Mouse (Mus musculus): Measurements from ENCODE around the gene P2rx5. TPM values are rescaled to one million over a fixed set of nuclear protein-coding genes. Genes with fewer than 3 reads are reported as not detected.

P2rx5 gene
- 0.42 and 0.55 TPM in 2 replicates for polyA plus RNA-seq (2011; ENCODE audit: insufficient read depth, insufficient read length, low read depth, missing spikeins)

DNA sequence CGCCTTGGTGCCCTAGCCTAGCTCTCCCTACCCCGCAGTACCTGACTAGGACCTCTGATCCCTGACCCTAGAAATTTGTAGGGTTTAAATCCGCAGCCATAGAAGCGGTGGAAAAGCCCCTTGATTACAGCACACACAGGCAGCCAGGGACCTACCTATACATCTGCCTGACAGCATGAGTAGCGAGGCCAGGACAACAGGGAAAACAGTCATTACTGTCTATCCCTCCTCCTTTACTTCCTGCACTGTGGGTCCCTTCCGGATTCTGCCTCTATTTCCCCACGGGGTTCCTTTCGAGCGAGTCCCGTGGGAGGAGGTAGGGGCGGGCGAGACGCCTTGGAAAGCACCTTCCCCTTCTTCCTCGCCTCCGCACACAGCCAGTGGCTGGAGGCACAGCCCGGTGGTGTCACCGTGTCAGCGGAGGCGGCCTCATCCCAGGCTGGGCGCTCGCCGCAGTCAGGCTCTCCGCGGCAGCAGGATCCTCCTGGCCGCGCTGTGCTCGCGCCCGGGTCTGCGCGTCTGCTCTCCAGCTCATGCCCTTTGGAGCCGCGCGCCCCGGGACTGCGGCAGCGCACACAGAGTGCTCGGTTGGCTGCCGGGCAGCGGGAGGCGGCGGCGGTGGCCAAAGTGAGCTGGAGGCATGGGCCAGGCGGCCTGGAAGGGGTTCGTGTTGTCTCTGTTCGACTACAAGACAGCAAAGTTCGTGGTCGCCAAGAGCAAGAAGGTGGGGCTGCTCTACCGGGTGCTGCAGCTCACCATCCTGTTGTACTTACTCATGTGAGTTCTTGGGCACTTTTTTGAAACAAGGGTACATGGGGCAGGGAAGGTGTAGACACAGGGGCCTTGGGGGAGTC is at the start of gene P2rx5:
TSS of gene P2rx5 (plus strand) at position 465 of the 854 bp plus-strand sequence.
- no peaks in the 10 kb centered on the region for H3K36me3 ChIP-seq (ENCODE audit: control insufficient read depth, insufficient read depth, low read length, poor library complexity, severe bottlenecking)
- no peak for TF ChIP-seq EP300 (IDR thresholded peaks at IDR 0.05; ENCODE audit: insufficient read depth, low read depth, low read length)
- TF ChIP-seq POLR2A (IDR thresholded peaks at IDR 0.05; ENCODE audit: insufficient read depth, low read length), result no peak
- TF ChIP-seq CTCF (IDR thresholded peaks at IDR 0.05; ENCODE audit: low read depth, low read length), result no peak
- H3K27me3 ChIP-seq (ENCODE audit: control insufficient read depth, insufficient read depth, low read length, poor library complexity, severe bottlenecking), result no peaks in the 10 kb centered on the region; the same call in 1 of the 2 replicates
- no peaks in the 10 kb centered on the region for H3K9me3 ChIP-seq (replicated peaks; ENCODE audit: control insufficient read depth, insufficient read depth, low read length, poor library complexity, severe bottlenecking)
- H3K4me3 ChIP-seq (ENCODE audit: low read depth, low read length), result peak within 1 kb of the TSS; percentile 66
- H3K4me1 ChIP-seq (ENCODE audit: control insufficient read depth, insufficient read depth, low read length), result no peaks in the 10 kb centered on the region
- H3K27ac ChIP-seq (ENCODE audit: insufficient read depth, low read length), result no peak within 1 kb of the TSS
- H3K9ac ChIP-seq (ENCODE audit: low read depth, poor library complexity, severe bottlenecking), result peak within 1 kb of the TSS; percentile 32

- no peak overlapping the region for H3K4me3 ChIP-seq (ENCODE audit: low read depth, low read length)
- TF ChIP-seq EP300 (IDR thresholded peaks at IDR 0.05; ENCODE audit: insufficient read depth, low read depth, low read length) (no peak), CTCF (IDR thresholded peaks at IDR 0.05; ENCODE audit: low read depth, low read length) (no peak), POLR2A (IDR thresholded peaks at IDR 0.05; ENCODE audit: insufficient read depth, low read length) (no peak)
- H3K27me3 ChIP-seq (ENCODE audit: control insufficient read depth, insufficient read depth, low read length, poor library complexity, severe bottlenecking), result no peaks in the 10 kb centered on the region
- H3K9ac ChIP-seq (ENCODE audit: low read depth, poor library complexity, severe bottlenecking), result no peak overlapping the region
- H3K4me1 ChIP-seq (ENCODE audit: control insufficient read depth, insufficient read depth, low read length), result no peaks in the 10 kb centered on the region
- no peaks in the 10 kb centered on the region for H3K36me3 ChIP-seq (ENCODE audit: control insufficient read depth, insufficient read depth, low read length, poor library complexity, severe bottlenecking)
- H3K27ac ChIP-seq (ENCODE audit: insufficient read depth, low read length), result no peak overlapping the region
- H3K9me3 ChIP-seq (replicated peaks; ENCODE audit: control insufficient read depth, insufficient read depth, low read length, poor library complexity, severe bottlenecking), result no peaks in the 10 kb centered on the region
Measured at GRCm38 (mm10) chr11:73111414-73111813, 48.8 kb upstream of the P2rx5 start.

GRCm38 (mm10) chr11:73126495-73126894 is 33.7 kb upstream of the P2rx5 start:
- Histone ChIP-seq H3K9me3 (replicated peaks; ENCODE audit: control insufficient read depth, insufficient read depth, low read length, poor library complexity, severe bottlenecking) (no peaks in the 10 kb centered on the region), H3K9ac (ENCODE audit: low read depth, poor library complexity, severe bottlenecking) (no peak overlapping the region), H3K27me3 (ENCODE audit: control insufficient read depth, insufficient read depth, low read length, poor library complexity, severe bottlenecking) (no peaks in the 10 kb centered on the region), H3K36me3 (ENCODE audit: control insufficient read depth, insufficient read depth, low read length, poor library complexity, severe bottlenecking) (no peaks in the 10 kb centered on the region), H3K4me1 (ENCODE audit: control insufficient read depth, insufficient read depth, low read length) (no peaks in the 10 kb centered on the region), H3K4me3 (ENCODE audit: low read depth, low read length) (no peak overlapping the region), H3K27ac (ENCODE audit: insufficient read depth, low read length) (no peak overlapping the region)
- TF ChIP-seq POLR2A (IDR thresholded peaks at IDR 0.05; ENCODE audit: insufficient read depth, low read length) (no peak), EP300 (IDR thresholded peaks at IDR 0.05; ENCODE audit: insufficient read depth, low read depth, low read length) (no peak), CTCF (IDR thresholded peaks at IDR 0.05; ENCODE audit: low read depth, low read length) (no peak)

GRCm38 (mm10) chr11:73131020-73131419 is 29.2 kb upstream of the P2rx5 start:
- peaks cover 32% of the 10 kb centered on the region for H3K36me3 ChIP-seq (ENCODE audit: control insufficient read depth, insufficient read depth, low read length, poor library complexity, severe bottlenecking)
- H3K9me3 ChIP-seq (replicated peaks; ENCODE audit: control insufficient read depth, insufficient read depth, low read length, poor library complexity, severe bottlenecking), result peaks cover 14% of the 10 kb centered on the region; the same call in 1 of the 2 replicates
- H3K4me1 ChIP-seq (ENCODE audit: control insufficient read depth, insufficient read depth, low read length), result no peaks in the 10 kb centered on the region
- no peak overlapping the region for H3K4me3 ChIP-seq (ENCODE audit: low read depth, low read length)
- no peak overlapping the region for H3K9ac ChIP-seq (ENCODE audit: low read depth, poor library complexity, severe bottlenecking)
- no peak overlapping the region for H3K27ac ChIP-seq (ENCODE audit: insufficient read depth, low read length)
- H3K27me3 ChIP-seq (ENCODE audit: control insufficient read depth, insufficient read depth, low read length, poor library complexity, severe bottlenecking), result no peaks in the 10 kb centered on the region
- TF ChIP-seq CTCF (IDR thresholded peaks at IDR 0.05; ENCODE audit: low read depth, low read length), result peak; percentile 74
- TF ChIP-seq EP300 (IDR thresholded peaks at IDR 0.05; ENCODE audit: insufficient read depth, low read depth, low read length), result no peak

GRCm38 (mm10) chr11:73132999-73133398 is 27.2 kb upstream of the P2rx5 start:
- Histone ChIP-seq H3K36me3 (ENCODE audit: control insufficient read depth, insufficient read depth, low read length, poor library complexity, severe bottlenecking) (peaks cover 42% of the 10 kb centered on the region), H3K4me1 (ENCODE audit: control insufficient read depth, insufficient read depth, low read length) (no peaks in the 10 kb centered on the region), H3K4me3 (ENCODE audit: low read depth, low read length) (no peak overlapping the region), H3K9me3 (replicated peaks; ENCODE audit: control insufficient read depth, insufficient read depth, low read length, poor library complexity, severe bottlenecking) (peaks cover 14% of the 10 kb centered on the region; the same call in 1 of the 2 replicates), H3K27ac (ENCODE audit: insufficient read depth, low read length) (no peak overlapping the region), H3K27me3 (ENCODE audit: control insufficient read depth, insufficient read depth, low read length, poor library complexity, severe bottlenecking) (no peaks in the 10 kb centered on the region), H3K9ac (ENCODE audit: low read depth, poor library complexity, severe bottlenecking) (no peak overlapping the region)
- TF ChIP-seq POLR2A (IDR thresholded peaks at IDR 0.05; ENCODE audit: insufficient read depth, low read length), result no peak
- no peak for TF ChIP-seq CTCF (IDR thresholded peaks at IDR 0.05; ENCODE audit: low read depth, low read length)
- TF ChIP-seq EP300 (IDR thresholded peaks at IDR 0.05; ENCODE audit: insufficient read depth, low read depth, low read length), result no peak

DNA sequence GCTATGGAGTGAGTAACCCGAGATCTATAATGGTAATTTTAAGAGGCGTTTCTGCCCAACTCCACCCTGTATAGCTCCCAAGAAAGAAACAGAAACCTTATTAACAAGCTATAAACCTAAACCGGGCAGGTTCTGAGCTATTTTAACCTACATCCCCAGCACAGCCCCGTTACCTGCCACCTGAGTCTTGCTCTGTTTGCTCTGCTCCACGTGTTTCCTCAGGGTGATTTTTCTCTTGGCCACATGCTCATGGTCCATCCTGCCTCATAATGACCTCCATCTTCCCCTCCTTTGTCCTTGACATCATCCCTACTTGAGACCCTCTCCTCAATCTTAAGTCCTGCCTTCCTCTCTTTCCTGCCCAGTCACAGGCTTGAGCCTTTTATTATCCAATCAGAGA is 26.0 kb upstream of the P2rx5 start:
- peaks cover 14% of the 10 kb centered on the region; the same call in 1 of the 2 replicates for H3K9me3 ChIP-seq (replicated peaks; ENCODE audit: control insufficient read depth, insufficient read depth, low read length, poor library complexity, severe bottlenecking)
- H3K9ac ChIP-seq (ENCODE audit: low read depth, poor library complexity, severe bottlenecking), result no peak overlapping the region

More for the DNA sequence above, 26.0 kb upstream of the P2rx5 start:
- H3K4me3 ChIP-seq (ENCODE audit: low read depth, low read length), result no peak overlapping the region
- TF ChIP-seq CTCF (IDR thresholded peaks at IDR 0.05; ENCODE audit: low read depth, low read length) (no peak), POLR2A (IDR thresholded peaks at IDR 0.05; ENCODE audit: insufficient read depth, low read length) (no peak), EP300 (IDR thresholded peaks at IDR 0.05; ENCODE audit: insufficient read depth, low read depth, low read length) (no peak)
- no peaks in the 10 kb centered on the region for H3K27me3 ChIP-seq (ENCODE audit: control insufficient read depth, insufficient read depth, low read length, poor library complexity, severe bottlenecking)
- no peak overlapping the region for H3K27ac ChIP-seq (ENCODE audit: insufficient read depth, low read length)
- H3K4me1 ChIP-seq (ENCODE audit: control insufficient read depth, insufficient read depth, low read length), result no peaks in the 10 kb centered on the region
- peaks cover 42% of the 10 kb centered on the region for H3K36me3 ChIP-seq (ENCODE audit: control insufficient read depth, insufficient read depth, low read length, poor library complexity, severe bottlenecking)
